Mouse (Mus musculus): Measurements from ENCODE around the gene Smco4. TPM values are rescaled to one million over a fixed set of nuclear protein-coding genes. Genes with fewer than 3 reads are reported as not detected.
"Not testable (repeated sequence)": the region's sequence is repeated elsewhere in the genome, so short reads cannot be mapped to it uniquely, and the experiment has no call there.

The Smco4 gene
- polyA plus RNA-seq, 1 experiment from 2014 or later: 1.8 TPM

- no peak overlapping the region for H3K4me3 ChIP-seq (replicated peaks; ENCODE audit: low read length)
- no peak overlapping the region for H3K4me2 ChIP-seq (ENCODE audit: low read length)
- H3K4me1 ChIP-seq (replicated peaks; ENCODE audit: control insufficient read depth, insufficient read depth, low read length): peaks cover 7% of the 10 kb centered on the region
- H3K27me3 ChIP-seq (replicated peaks; ENCODE audit: control insufficient read depth, insufficient read depth, low read length): no peaks in the 10 kb centered on the region
- 77% methylated on average over 11 of the region's 11 CpGs for WGBS
- ATAC-seq: no peak
- no peak overlapping the region for H3K27ac ChIP-seq (ENCODE audit: low read length)
- H3K9ac ChIP-seq (replicated peaks; ENCODE audit: low read depth, low read length): no peak overlapping the region
- H3K9me3 ChIP-seq (ENCODE audit: control insufficient read depth, low read length): no peaks in the 10 kb centered on the region
- no peaks in the 10 kb centered on the region for H3K36me3 ChIP-seq (ENCODE audit: control insufficient read depth, insufficient read depth)
Measured at GRCm38 (mm10) chr9:15533336-15534070, 40.3 kb downstream of the Smco4 start.

GRCm38 (mm10) chr9:15534110-15534509, 40.9 kb downstream of the Smco4 start:
- Histone ChIP-seq H3K36me3 (ENCODE audit: control insufficient read depth, insufficient read depth) (no peaks in the 10 kb centered on the region), H3K9ac (replicated peaks; ENCODE audit: low read depth, low read length) (no peak overlapping the region), H3K27me3 (replicated peaks; ENCODE audit: control insufficient read depth, insufficient read depth, low read length) (no peaks in the 10 kb centered on the region), H3K9me3 (ENCODE audit: control insufficient read depth, low read length) (no peaks in the 10 kb centered on the region), H3K27ac (ENCODE audit: low read length) (no peak overlapping the region), H3K4me1 (replicated peaks; ENCODE audit: control insufficient read depth, insufficient read depth, low read length) (peaks cover 5% of the 10 kb centered on the region), H3K4me3 (replicated peaks; ENCODE audit: low read length) (no peak overlapping the region), H3K4me2 (ENCODE audit: low read length) (no peak overlapping the region)
- ATAC-seq: no peak
- WGBS: 92% methylated on average over 2 of the region's 2 CpGs

GRCm38 (mm10) chr9:15535418-15535817, 42.2 kb downstream of the Smco4 start:
- Histone ChIP-seq H3K36me3 (ENCODE audit: control insufficient read depth, insufficient read depth) (no peaks in the 10 kb centered on the region), H3K4me1 (replicated peaks; ENCODE audit: control insufficient read depth, insufficient read depth, low read length) (no peaks in the 10 kb centered on the region), H3K9ac (replicated peaks; ENCODE audit: low read depth, low read length) (no peak overlapping the region), H3K4me3 (replicated peaks; ENCODE audit: low read length) (no peak overlapping the region), H3K9me3 (ENCODE audit: control insufficient read depth, low read length) (no peaks in the 10 kb centered on the region), H3K4me2 (ENCODE audit: low read length) (no peak overlapping the region), H3K27me3 (replicated peaks; ENCODE audit: control insufficient read depth, insufficient read depth, low read length) (no peaks in the 10 kb centered on the region), H3K27ac (ENCODE audit: low read length) (no peak overlapping the region)
- ATAC-seq: no peak
- WGBS: 56% methylated on average over 5 of the region's 5 CpGs

GRCm38 (mm10) chr9:15536861-15537426, 43.7 kb downstream of the Smco4 start:
- 0 out of 2 replicates have a peak, but pooled peaks have one; percentile 9 for ATAC-seq
- WGBS: 95% methylated on average over 5 of the region's 5 CpGs
- Histone ChIP-seq H3K27me3 (replicated peaks; ENCODE audit: control insufficient read depth, insufficient read depth, low read length) (no peaks in the 10 kb centered on the region), H3K4me1 (replicated peaks; ENCODE audit: control insufficient read depth, insufficient read depth, low read length) (no peaks in the 10 kb centered on the region), H3K4me2 (ENCODE audit: low read length) (no peak overlapping the region), H3K9me3 (ENCODE audit: control insufficient read depth, low read length) (no peaks in the 10 kb centered on the region), H3K36me3 (ENCODE audit: control insufficient read depth, insufficient read depth) (no peaks in the 10 kb centered on the region), H3K9ac (replicated peaks; ENCODE audit: low read depth, low read length) (no peak overlapping the region), H3K4me3 (replicated peaks; ENCODE audit: low read length) (no peak overlapping the region), H3K27ac (ENCODE audit: low read length) (no peak overlapping the region)

GRCm38 (mm10) chr9:15537455-15538048, 44.3 kb downstream of the Smco4 start:
- Histone ChIP-seq H3K36me3 (ENCODE audit: control insufficient read depth, insufficient read depth) (no peaks in the 10 kb centered on the region), H3K27ac (ENCODE audit: low read length) (no peak overlapping the region), H3K27me3 (replicated peaks; ENCODE audit: control insufficient read depth, insufficient read depth, low read length) (no peaks in the 10 kb centered on the region), H3K4me3 (replicated peaks; ENCODE audit: low read length) (no peak overlapping the region), H3K4me2 (ENCODE audit: low read length) (no peak overlapping the region), H3K4me1 (replicated peaks; ENCODE audit: control insufficient read depth, insufficient read depth, low read length) (no peaks in the 10 kb centered on the region), H3K9ac (replicated peaks; ENCODE audit: low read depth, low read length) (no peak overlapping the region), H3K9me3 (ENCODE audit: control insufficient read depth, low read length) (no peaks in the 10 kb centered on the region)
- ATAC-seq: no peak
- 92% methylated on average over 3 of the region's 3 CpGs for WGBS

GRCm38 (mm10) chr9:15538979-15539533, 45.8 kb downstream of the Smco4 start:
- no peak overlapping the region for H3K4me2 ChIP-seq (ENCODE audit: low read length)
- WGBS: 84% methylated on average over 8 of the region's 8 CpGs
- no peaks in the 10 kb centered on the region for H3K27me3 ChIP-seq (replicated peaks; ENCODE audit: control insufficient read depth, insufficient read depth, low read length)
- no peak overlapping the region for H3K27ac ChIP-seq (ENCODE audit: low read length)
- H3K4me1 ChIP-seq (replicated peaks; ENCODE audit: control insufficient read depth, insufficient read depth, low read length): no peaks in the 10 kb centered on the region
- no peak overlapping the region for H3K9ac ChIP-seq (replicated peaks; ENCODE audit: low read depth, low read length)
- H3K4me3 ChIP-seq (replicated peaks; ENCODE audit: low read length): no peak overlapping the region
- ATAC-seq: no peak
- no peaks in the 10 kb centered on the region for H3K9me3 ChIP-seq (ENCODE audit: control insufficient read depth, low read length)
- H3K36me3 ChIP-seq (ENCODE audit: control insufficient read depth, insufficient read depth): no peaks in the 10 kb centered on the region

GRCm38 (mm10) chr9:15541735-15542354, 48.6 kb downstream of the Smco4 start:
- Histone ChIP-seq H3K27me3 (replicated peaks; ENCODE audit: control insufficient read depth, insufficient read depth, low read length) (no peaks in the 10 kb centered on the region), H3K4me1 (replicated peaks; ENCODE audit: control insufficient read depth, insufficient read depth, low read length) (no peaks in the 10 kb centered on the region), H3K4me3 (replicated peaks; ENCODE audit: low read length) (no peak overlapping the region), H3K9ac (replicated peaks; ENCODE audit: low read depth, low read length) (no peak overlapping the region), H3K27ac (ENCODE audit: low read length) (no peak overlapping the region), H3K9me3 (ENCODE audit: control insufficient read depth, low read length) (no peaks in the 10 kb centered on the region), H3K4me2 (ENCODE audit: low read length) (no peak overlapping the region), H3K36me3 (ENCODE audit: control insufficient read depth, insufficient read depth) (no peaks in the 10 kb centered on the region)
- 80% methylated on average over 5 of the region's 5 CpGs for WGBS
- ATAC-seq: no peak

- H3K27me3 ChIP-seq (replicated peaks; ENCODE audit: control insufficient read depth, insufficient read depth, low read length): no peaks in the 10 kb centered on the region
- no peak overlapping the region for H3K4me3 ChIP-seq (replicated peaks; ENCODE audit: low read length)
- no peak overlapping the region for H3K9ac ChIP-seq (replicated peaks; ENCODE audit: low read depth, low read length)
- H3K4me1 ChIP-seq (replicated peaks; ENCODE audit: control insufficient read depth, insufficient read depth, low read length): peaks cover 10% of the 10 kb centered on the region; the same call in 1 of the 2 replicates
- no peak overlapping the region for H3K4me2 ChIP-seq (ENCODE audit: low read length)
- H3K36me3 ChIP-seq (ENCODE audit: control insufficient read depth, insufficient read depth): no peaks in the 10 kb centered on the region
- ATAC-seq: no peak
- no peak overlapping the region for H3K27ac ChIP-seq (ENCODE audit: low read length)
- 90% methylated on average over 4 of the region's 4 CpGs for WGBS
- no peaks in the 10 kb centered on the region for H3K9me3 ChIP-seq (ENCODE audit: control insufficient read depth, low read length)
Measured at GRCm38 (mm10) chr9:15550461-15550961, 57.3 kb downstream of the Smco4 start.

GRCm38 (mm10) chr9:15551073-15551472, 57.8 kb downstream of the Smco4 start:
- H3K4me3 ChIP-seq (replicated peaks; ENCODE audit: low read length); H3K27ac ChIP-seq (ENCODE audit: low read length); H3K36me3 ChIP-seq (ENCODE audit: control insufficient read depth, insufficient read depth); H3K4me2 ChIP-seq (ENCODE audit: low read length); H3K9ac ChIP-seq (replicated peaks; ENCODE audit: low read depth, low read length); H3K9me3 ChIP-seq (ENCODE audit: control insufficient read depth, low read length); H3K4me1 ChIP-seq (replicated peaks; ENCODE audit: control insufficient read depth, insufficient read depth, low read length); H3K27me3 ChIP-seq (replicated peaks; ENCODE audit: control insufficient read depth, insufficient read depth, low read length); ATAC-seq: not testable (repeated sequence)
- WGBS: 93% methylated on average over 6 of the region's 6 CpGs
